In genomic region chr7:89698186-89698585, GRCm38 (mm10) we compare ENCODE assay signal across 8 mouse cellular contexts.
DNase-seq lines count a peak whose midpoint lies in the region; ATAC-seq lines count a peak whose summit lies in the region.

No protein-coding gene starts in this region.

- H3K4me3 ChIP-seq in liver, embryonic 12.5 days: no peak overlapping the region

- no peaks in the 10 kb centered on the region for H3K27me3 ChIP-seq in liver, embryonic 12.5 days (replicated peaks)

- no peak overlapping the region for H3K4me2 ChIP-seq in liver, embryonic 12.5 days

- peak; percentile 17 for DNase-seq in CD4-positive, CD25-positive, alpha-beta regulatory T cell, adult 2 months (ENCODE audit: low read depth, low spot score)
- DNase-seq in liver: peak; percentile 7
- DNase-seq in lung, adult 18-20 months: peak; percentile 39 to 61
- no peak for DNase-seq in layer of hippocampus, adult 9-10 months (ENCODE audit: low spot score)
- DNase-seq in right cerebral cortex, postnatal 14 days: no peak

- H3K36me3 ChIP-seq in liver, embryonic 12.5 days: no peaks in the 10 kb centered on the region

- H3K27ac ChIP-seq in liver, embryonic 12.5 days: no peak overlapping the region

- no peak overlapping the region for H3K9ac ChIP-seq in liver, embryonic 12.5 days

- ATAC-seq in CD4-positive, CD25-positive, alpha-beta regulatory T cell, adult 4 months: no peak
- no peak for ATAC-seq in liver, embryonic 12.5 days
- peak; percentile 71 for ATAC-seq in common myeloid progenitor, adult 5-6 weeks (replicated peaks; ENCODE audit: low read depth, poor library complexity, severe bottlenecking)

- H3K4me1 ChIP-seq in liver, embryonic 12.5 days: no peaks in the 10 kb centered on the region

- H3K9me3 ChIP-seq in liver, embryonic 12.5 days (replicated peaks): no peaks in the 10 kb centered on the region

Comparison
In these comparisons a context has a peak if more than half of its experiments do, and no peak if none do; other contexts are left out.
1. DNase-seq: peak in CD4-positive, CD25-positive, alpha-beta regulatory T cell, adult 2 months (single experiment), liver (single experiment) and lung, adult 18-20 months (2 of 2); none in layer of hippocampus, adult 9-10 months (single experiment) and right cerebral cortex, postnatal 14 days (single experiment).